Mouse (Mus musculus): ENCODE measurements around the gene Cnot2. TPM values are rescaled to one million over a fixed set of nuclear protein-coding genes. Genes with fewer than 3 reads are reported as not detected.

Cnot2 gene
- total RNA-seq, 2 experiments from 2014 or later, result 76.3 to 84.9 TPM

DNA sequence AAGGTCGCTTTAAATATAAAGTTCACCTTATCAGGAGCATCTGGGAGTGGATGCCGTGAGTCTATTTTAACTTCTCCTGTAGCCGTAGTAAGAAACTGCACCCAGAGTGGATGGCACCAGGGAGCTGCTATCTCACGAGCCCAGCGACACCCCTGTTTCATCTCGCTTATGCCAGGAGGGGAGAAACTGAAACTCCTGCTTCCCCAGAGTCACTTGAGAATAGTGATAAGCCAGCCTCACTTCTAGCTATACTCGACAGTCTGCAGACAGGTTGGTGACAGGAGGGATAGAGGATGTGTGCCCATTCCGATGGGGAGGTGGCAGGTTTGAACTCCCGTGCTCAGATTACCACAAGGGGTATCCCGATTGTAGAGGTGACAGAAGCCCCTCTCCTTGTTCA, 141.2 kb downstream of the Cnot2 start:
- DNase-seq (ENCODE audit: low spot score in 2 of 2), result no peak

DNA sequence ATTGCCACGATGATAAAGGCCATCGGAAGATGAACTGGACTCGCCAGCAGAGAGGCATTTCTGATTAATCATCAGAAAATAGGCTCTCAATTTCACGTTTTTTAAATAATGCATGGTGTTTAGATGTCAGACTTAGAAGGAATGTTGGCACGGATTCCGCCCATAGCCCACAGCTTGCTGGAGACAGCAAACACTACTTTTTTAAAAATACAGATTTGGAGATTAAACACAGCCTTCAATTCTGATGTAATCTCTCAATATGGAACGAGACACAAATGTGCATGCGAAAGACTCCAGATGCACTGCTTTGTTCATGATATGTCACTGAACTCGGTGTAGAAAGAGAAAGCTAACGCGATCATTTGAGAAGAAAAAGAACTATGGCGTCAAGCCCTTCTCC, 145.9 kb downstream of the Cnot2 start:
- no peak for DNase-seq (ENCODE audit: low spot score in 2 of 2)

Small RNAs within 50 kb of the gene (microRNA-seq; reads per million reads assigned to microRNA genes)
- gene Gm25190, result 0 reads per million in 2 experiments

Other genes with a start within 250 kb of the Cnot2 start
- 10 to 100 TPM; 86.4 to 96.8 TPM for gene Kcnmb4, start 107.6 kb downstream of the Cnot2 start, total RNA-seq (2021)